Mouse (Mus musculus) left cerebral cortex, postnatal 36 days (tissue): ENCODE measurements around the gene Cst12. TPM values are rescaled to one million over a fixed set of nuclear protein-coding genes. Genes with fewer than 3 reads are reported as not detected.

Experiments
- total RNA-seq, 2 experiments: library from RNA; stranded (reverse); gene quantifications; 2 replicates each; pipeline ENCODE4 v1.2.3; 2021

The Cst12 gene
- total RNA-seq, 2 experiments from 2014 or later = 3.6 to 5.0 TPM

Other genes with a start within 250 kb of the Cst12 start
- 10 to 100 TPM; 11.5 to 11.9 TPM for gene Nxt1, start 116.8 kb upstream of the Cst12 start, total RNA-seq
- 10 to 100 TPM; 27.6 to 28.1 TPM for gene Gzf1, start 108.3 kb upstream of the Cst12 start, total RNA-seq
- 100 to 1,000 TPM; 342 to 359 TPM for gene Napb, start 56.9 kb upstream of the Cst12 start, total RNA-seq
- 1 to 10 TPM; 1.5 TPM for gene Cstl1, start 39.0 kb upstream of the Cst12 start, total RNA-seq
- gene Cst11, start 17.9 kb upstream of the Cst12 start, total RNA-seq = not detected
- gene 8030411F24Rik, start 7.4 kb upstream of the Cst12 start, total RNA-seq = not detected
- gene Cst8, start 9.4 kb downstream of the Cst12 start, total RNA-seq = not detected
- not detected for gene Cst13, start 30.7 kb downstream of the Cst12 start, total RNA-seq
- not detected for gene Cst9, start 45.8 kb downstream of the Cst12 start, total RNA-seq
- gene 9230104L09Rik, start 75.7 kb downstream of the Cst12 start, total RNA-seq = not detected
- gene Cst3, start 86.3 kb downstream of the Cst12 start, total RNA-seq = 1,000 to 10,000 TPM; 1,774 to 2,100 TPM
- not detected for gene Gm1330, start 213.9 kb downstream of the Cst12 start, total RNA-seq
- not detected for gene Gm10750, start 227.9 kb downstream of the Cst12 start, total RNA-seq